Comparison of ENCODE assay signal across 18 mouse cellular contexts in the genomic region with DNA sequence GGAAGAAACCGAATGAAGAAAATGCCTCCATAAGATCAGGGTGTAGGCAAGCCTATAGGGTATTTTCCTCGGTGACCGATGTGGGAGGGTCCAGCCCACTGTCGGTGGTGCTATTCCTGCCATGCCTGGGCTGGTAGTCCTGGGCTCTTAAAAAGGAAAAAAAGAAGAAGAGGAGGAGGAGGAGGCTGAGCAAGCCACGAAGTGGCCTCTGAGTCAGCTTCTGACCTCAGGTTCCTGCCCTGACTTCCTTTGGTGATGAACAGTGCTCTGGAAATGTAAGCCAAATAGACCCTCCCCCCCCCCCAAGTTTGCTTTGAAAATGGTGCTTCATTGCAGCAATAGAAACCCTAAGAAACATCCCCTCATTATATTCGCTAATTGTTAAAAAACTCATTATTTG.
"Had no signal": no experiment of that assay in that cellular context is flagged by ENCODE, and none has a peak within 500 bp of the region (broad histone marks: within the 10 kb centered on the region; RNA-seq: fewer than 3 reads in every experiment).

No protein-coding gene starts in this region.

- H3K27ac ChIP-seq: midbrain, embryonic 10.5 days; midbrain, embryonic 12.5 days; neural tube, embryonic 13.5 days; neural tube, embryonic 15.5 days; stomach, embryonic 15.5 days; stomach, postnatal 0 days had no signal

- H3K4me1 ChIP-seq: midbrain, embryonic 10.5 days; midbrain, embryonic 12.5 days; neural tube, embryonic 13.5 days; neural tube, embryonic 15.5 days; stomach, embryonic 15.5 days had no signal

- H3K9me3 ChIP-seq: midbrain, embryonic 10.5 days; midbrain, embryonic 12.5 days; neural tube, embryonic 13.5 days; neural tube, embryonic 15.5 days; stomach, embryonic 15.5 days had no signal

- ATAC-seq: midbrain, embryonic 16.5 days had no signal

- H3K27me3 ChIP-seq: midbrain, embryonic 12.5 days; neural tube, embryonic 13.5 days; neural tube, embryonic 15.5 days; stomach, embryonic 15.5 days had no signal

- H3K4me3 ChIP-seq: midbrain, embryonic 10.5 days; midbrain, embryonic 12.5 days; myocyte; neural tube, embryonic 13.5 days; neural tube, embryonic 15.5 days; stomach, embryonic 15.5 days had no signal

- H3K36me3 ChIP-seq: neural tube, embryonic 15.5 days had no signal

- DNase-seq: lung, adult 18-20 months; lung, embryonic 14.5 days; lung, postnatal 10 days; lung, postnatal 4 days; midbrain, embryonic 14.5 days; retina, postnatal 1 day; right cerebral cortex, adult 18-20 months; thymus, adult 2 months; thymus, postnatal 25 days; thymus, postnatal 4 days had no signal

- H3K9ac ChIP-seq: lung, embryonic 14.5 days; midbrain, embryonic 12.5 days; neural tube, embryonic 13.5 days; neural tube, embryonic 15.5 days; stomach, embryonic 15.5 days had no signal
